Mouse (Mus musculus) lung, postnatal 0 days (tissue): ENCODE measurements around the gene Hsh2d. TPM values are rescaled to one million over a fixed set of nuclear protein-coding genes. Genes with fewer than 3 reads are reported as not detected.
A peak's percentile ranks its signal among the peaks of the same experiment; 100 is the strongest.

Experiments used
- ATAC-seq: fragments of 200-750 bp; cut with Nextera tagmentation; 2 replicates; pipeline ENCODE4 v1.8.0; 2017; ENCODE audit warnings: moderate library complexity
- DNase-seq: peaks from one replicate; pipeline ENCODE4 v3.0.0-alpha.2; 2016; ENCODE audit warnings: low spot score
- H3K27ac ChIP-seq: fragments of 300-500 bp; sonication (generic); 2 replicates; pipeline ENCODE4 v1.5.1; 2014; ENCODE audit warnings: antibody characterized with exemption, mild to moderate bottlenecking, low read length, mixed read lengths
- H3K27me3 ChIP-seq: fragments of 300-500 bp; sonication (generic); replicated peaks from 2 replicates; pipeline ENCODE4 v1.6.1; 2014; ENCODE audit warnings: low read length, mixed read lengths; ENCODE audit not compliant: insufficient read depth
- H3K36me3 ChIP-seq: fragments of 300-500 bp; sonication (generic); 2 replicates; pipeline ENCODE4 v1.6.1; 2014; ENCODE audit warnings: low read length, mixed read lengths; ENCODE audit not compliant: insufficient read depth
- H3K4me1 ChIP-seq: fragments of 300-500 bp; sonication (generic); 2 replicates; pipeline ENCODE4 v1.6.1; 2014; ENCODE audit warnings: antibody characterized with exemption, low read depth, low read length, mixed read lengths; ENCODE audit not compliant: insufficient read depth
- H3K4me2 ChIP-seq: fragments of 300-500 bp; sonication (generic); replicated peaks from 2 replicates; pipeline ENCODE4 v1.6.1; 2014; ENCODE audit warnings: low read depth, mild to moderate bottlenecking, low read length, moderate library complexity, mixed read lengths
- H3K4me3 ChIP-seq: fragments of 300-500 bp; sonication (generic); 2 replicates; pipeline ENCODE4 v1.5.1; 2014; ENCODE audit warnings: low read depth, low read length
- H3K9ac ChIP-seq: fragments of 300-500 bp; sonication (generic); replicated peaks from 2 replicates; pipeline ENCODE4 v1.6.1; 2014; ENCODE audit warnings: low read depth, mild to moderate bottlenecking
- H3K9me3 ChIP-seq: fragments of 300-500 bp; sonication (generic); 2 replicates; pipeline ENCODE4 v1.6.1; 2016; ENCODE audit warnings: low read length, mixed read lengths
- CTCF ChIP-seq: IDR thresholded peaks from 2 replicates; pipeline ENCODE4 v1.5.1; 2016; ENCODE audit warnings: antibody characterized with exemption, mild to moderate bottlenecking
- EP300 ChIP-seq: IDR thresholded peaks from 2 replicates; pipeline ENCODE4 v1.6.1; 2016; ENCODE audit warnings: antibody characterized with exemption, mild to moderate bottlenecking, control low read depth
- WGBS: fragments of 180-500 bp; shearing (Covaris S2); extraction: QIAGEN DNeasy Blood & Tissue Kit; methylation state at CpG from one replicate; pipeline ENCODE4 v1.1.7; 2014; 5-methylcytosine and 5-hydroxymethylcytosine counted together
- polyA plus RNA-seq: library from polyadenylated mRNA; unstranded; fragments of >200 nt; fragmentation: Nextera tagmentation; extraction: Ambion mirVana; gene quantifications from 2 replicates; pipeline ENCODE4 v1.2.1, GENCODE M21; 2015

Hsh2d gene
- polyA plus RNA-seq, result 0.46 and 0.78 TPM in 2 replicates

- Histone ChIP-seq H3K4me3 (no peak within 1 kb of the TSS), H3K27me3 (no peaks in the 10 kb centered on the region), H3K9ac (no peak within 1 kb of the TSS), H3K9me3 (no peaks in the 10 kb centered on the region), H3K27ac (peak within 1 kb of the TSS; percentile 73), H3K4me2 (peak within 1 kb of the TSS; percentile 17), H3K36me3 (no peaks in the 10 kb centered on the region), H3K4me1 (no peaks in the 10 kb centered on the region)
- TF ChIP-seq EP300 (no peak), CTCF (peak; percentile 57)
- WGBS, result 41% methylated on average over 12 of the region's 12 CpGs
- peak; percentile 96 for ATAC-seq
- peak; percentile 87 for DNase-seq
These were observed at the start of gene Hsh2d for GRCm38 (mm10) chr8:72189417-72190214. Gene Hsh2d, plus strand, starts transcription at chr8:72189638.

GRCm38 (mm10) chr8:72143256-72143824, 46.1 kb upstream of the Hsh2d start:
- H3K4me3 ChIP-seq, result no peak overlapping the region
- 91% methylated on average over 13 of the region's 13 CpGs for WGBS
- no peak for ATAC-seq
- no peak overlapping the region for H3K4me2 ChIP-seq
- no peak overlapping the region for H3K9ac ChIP-seq
- no peaks in the 10 kb centered on the region for H3K27me3 ChIP-seq
- H3K27ac ChIP-seq, result no peak overlapping the region
- TF ChIP-seq CTCF (no peak), EP300 (no peak)
- no peaks in the 10 kb centered on the region for H3K9me3 ChIP-seq
- H3K4me1 ChIP-seq, result peaks cover 4% of the 10 kb centered on the region; the same call in 1 of the 2 replicates
- DNase-seq, result no peak
- peaks cover 71% of the 10 kb centered on the region for H3K36me3 ChIP-seq

- TF ChIP-seq CTCF (no peak), EP300 (no peak)
- ATAC-seq (no peak), DNase-seq (peak; percentile 40)
- Histone ChIP-seq H3K4me3 (no peak overlapping the region), H3K4me1 (peaks cover 4% of the 10 kb centered on the region; the same call in 1 of the 2 replicates), H3K27me3 (no peaks in the 10 kb centered on the region), H3K9me3 (no peaks in the 10 kb centered on the region), H3K9ac (no peak overlapping the region), H3K27ac (no peak overlapping the region), H3K4me2 (no peak overlapping the region), H3K36me3 (peaks cover 76% of the 10 kb centered on the region)
- 77% methylated on average over 5 of the region's 5 CpGs for WGBS
These were observed 45.0 kb upstream of the Hsh2d start for GRCm38 (mm10) chr8:72144345-72144975.

- Histone ChIP-seq H3K9ac (no peak overlapping the region), H3K27ac (peak overlapping the region; percentile 35; the same call in 1 of the 2 replicates), H3K36me3 (peaks cover 81% of the 10 kb centered on the region), H3K27me3 (no peaks in the 10 kb centered on the region), H3K4me2 (no peak overlapping the region), H3K4me1 (peaks cover 4% of the 10 kb centered on the region; the same call in 1 of the 2 replicates), H3K9me3 (no peaks in the 10 kb centered on the region), H3K4me3 (no peak overlapping the region)
- TF ChIP-seq EP300 (no peak), CTCF (no peak)
- DNase-seq (no peak), ATAC-seq (peak; percentile 43; the same call in 1 of the 2 replicates)
- WGBS, result 72% methylated on average over 3 of the region's 3 CpGs
These were observed 43.9 kb upstream of the Hsh2d start for GRCm38 (mm10) chr8:72145511-72145910.

- peak; percentile 73 for ATAC-seq
- Histone ChIP-seq H3K36me3 (peaks cover 79% of the 10 kb centered on the region), H3K27me3 (no peaks in the 10 kb centered on the region), H3K4me1 (peaks cover 4% of the 10 kb centered on the region; the same call in 1 of the 2 replicates), H3K27ac (peak overlapping the region; percentile 35; the same call in 1 of the 2 replicates), H3K4me2 (no peak overlapping the region), H3K9ac (no peak overlapping the region), H3K4me3 (no peak overlapping the region), H3K9me3 (no peaks in the 10 kb centered on the region)
- peak; percentile 65 for DNase-seq
- WGBS, result 61% methylated on average over 1 of the region's 1 CpGs
- TF ChIP-seq CTCF (no peak), EP300 (no peak)
These were observed 43.4 kb upstream of the Hsh2d start for GRCm38 (mm10) chr8:72146056-72146455.

- ATAC-seq, result no peak
- H3K4me2 ChIP-seq, result no peak overlapping the region
- no peak overlapping the region for H3K27ac ChIP-seq
- TF ChIP-seq CTCF, result no peak
- no peak for TF ChIP-seq EP300
- peaks cover 79% of the 10 kb centered on the region for H3K36me3 ChIP-seq
- H3K9ac ChIP-seq, result no peak overlapping the region
- peaks cover 4% of the 10 kb centered on the region; the same call in 1 of the 2 replicates for H3K4me1 ChIP-seq
- no peaks in the 10 kb centered on the region for H3K9me3 ChIP-seq
- 68% methylated on average over 3 of the region's 3 CpGs for WGBS
- H3K4me3 ChIP-seq, result no peak overlapping the region
- no peaks in the 10 kb centered on the region for H3K27me3 ChIP-seq
- DNase-seq, result no peak
These were observed 42.9 kb upstream of the Hsh2d start for GRCm38 (mm10) chr8:72146556-72146955.
